Mouse (Mus musculus): Measurements from ENCODE around the gene Islr. TPM values are rescaled to one million over a fixed set of nuclear protein-coding genes. Genes with fewer than 3 reads are reported as not detected.
A peak's percentile ranks its signal among the peaks of the same experiment; 100 is the strongest.

Islr gene
- polyA plus RNA-seq, 1 experiment from 2014 or later: 128 TPM

GRCm38 (mm10) chr9:58210304-58210627 is 6.2 kb upstream of the Islr start:
- ATAC-seq (ENCODE audit: insufficient read depth, low FRiP score): no peak
- no peaks in the 10 kb centered on the region for H3K9me3 ChIP-seq (replicated peaks; ENCODE audit: control insufficient read depth, low read length)
- 72% methylated on average over 2 of the region's 2 CpGs for WGBS
- no peaks in the 10 kb centered on the region for H3K27me3 ChIP-seq (ENCODE audit: control insufficient read depth, insufficient read depth, low read length)
- no peak overlapping the region for H3K9ac ChIP-seq (ENCODE audit: low read length)
- H3K27ac ChIP-seq (ENCODE audit: low read length): no peak overlapping the region
- peaks cover 12% of the 10 kb centered on the region for H3K4me1 ChIP-seq (ENCODE audit: control insufficient read depth, insufficient read depth, low read length)
- no peak overlapping the region for H3K4me3 ChIP-seq (replicated peaks; ENCODE audit: low read length)
- H3K36me3 ChIP-seq (ENCODE audit: control insufficient read depth, insufficient read depth, low read length): no peaks in the 10 kb centered on the region
- no peak overlapping the region for H3K4me2 ChIP-seq (ENCODE audit: low read depth, low read length)

- Histone ChIP-seq H3K4me3 (replicated peaks; ENCODE audit: low read length) (no peak overlapping the region), H3K9ac (ENCODE audit: low read length) (no peak overlapping the region), H3K4me1 (ENCODE audit: control insufficient read depth, insufficient read depth, low read length) (peaks cover 10% of the 10 kb centered on the region), H3K27me3 (ENCODE audit: control insufficient read depth, insufficient read depth, low read length) (no peaks in the 10 kb centered on the region), H3K4me2 (ENCODE audit: low read depth, low read length) (no peak overlapping the region), H3K36me3 (ENCODE audit: control insufficient read depth, insufficient read depth, low read length) (no peaks in the 10 kb centered on the region), H3K27ac (ENCODE audit: low read length) (no peak overlapping the region), H3K9me3 (replicated peaks; ENCODE audit: control insufficient read depth, low read length) (no peaks in the 10 kb centered on the region)
- ATAC-seq (ENCODE audit: insufficient read depth, low FRiP score): no peak
- WGBS: 59% methylated on average over 8 of the region's 8 CpGs
Measured at GRCm38 (mm10) chr9:58209462-58210303, 5.6 kb upstream of the Islr start.

GRCm38 (mm10) chr9:58206013-58206412 is 1.9 kb upstream of the Islr start:
- no peaks in the 10 kb centered on the region for H3K9me3 ChIP-seq (replicated peaks; ENCODE audit: control insufficient read depth, low read length)
- H3K27me3 ChIP-seq (ENCODE audit: control insufficient read depth, insufficient read depth, low read length): peaks cover 29% of the 10 kb centered on the region
- 91% methylated on average over 7 of the region's 7 CpGs for WGBS
- H3K9ac ChIP-seq (ENCODE audit: low read length): no peak overlapping the region
- H3K27ac ChIP-seq (ENCODE audit: low read length): no peak overlapping the region
- no peaks in the 10 kb centered on the region for H3K36me3 ChIP-seq (ENCODE audit: control insufficient read depth, insufficient read depth, low read length)
- H3K4me1 ChIP-seq (ENCODE audit: control insufficient read depth, insufficient read depth, low read length): peaks cover 6% of the 10 kb centered on the region; the same call in 1 of the 2 replicates
- H3K4me2 ChIP-seq (ENCODE audit: low read depth, low read length): no peak overlapping the region
- no peak for ATAC-seq (ENCODE audit: insufficient read depth, low FRiP score)
- no peak overlapping the region for H3K4me3 ChIP-seq (replicated peaks; ENCODE audit: low read length)

GRCm38 (mm10) chr9:58204448-58205000 is 418 bp upstream of the Islr start:
- Histone ChIP-seq H3K36me3 (ENCODE audit: control insufficient read depth, insufficient read depth, low read length) (no peaks in the 10 kb centered on the region), H3K4me1 (ENCODE audit: control insufficient read depth, insufficient read depth, low read length) (peaks cover 6% of the 10 kb centered on the region; the same call in 1 of the 2 replicates), H3K27me3 (ENCODE audit: control insufficient read depth, insufficient read depth, low read length) (peaks cover 44% of the 10 kb centered on the region), H3K9ac (ENCODE audit: low read length) (peak overlapping the region; percentile 38), H3K9me3 (replicated peaks; ENCODE audit: control insufficient read depth, low read length) (no peaks in the 10 kb centered on the region), H3K27ac (ENCODE audit: low read length) (no peak overlapping the region), H3K4me2 (ENCODE audit: low read depth, low read length) (peak overlapping the region; percentile 66), H3K4me3 (replicated peaks; ENCODE audit: low read length) (peak overlapping the region; percentile 44)
- 3% methylated on average over 18 of the region's 18 CpGs for WGBS
- ATAC-seq (ENCODE audit: insufficient read depth, low FRiP score): peak; percentile 79

GRCm38 (mm10) chr9:58202676-58203453 is 1.2 kb downstream of the Islr start:
- Histone ChIP-seq H3K36me3 (ENCODE audit: control insufficient read depth, insufficient read depth, low read length) (no peaks in the 10 kb centered on the region), H3K27ac (ENCODE audit: low read length) (no peak overlapping the region), H3K9ac (ENCODE audit: low read length) (no peak overlapping the region), H3K4me3 (replicated peaks; ENCODE audit: low read length) (no peak overlapping the region; the same call in 1 of the 2 replicates), H3K27me3 (ENCODE audit: control insufficient read depth, insufficient read depth, low read length) (peaks cover 61% of the 10 kb centered on the region), H3K4me1 (ENCODE audit: control insufficient read depth, insufficient read depth, low read length) (peaks cover 18% of the 10 kb centered on the region), H3K9me3 (replicated peaks; ENCODE audit: control insufficient read depth, low read length) (no peaks in the 10 kb centered on the region), H3K4me2 (ENCODE audit: low read depth, low read length) (no peak overlapping the region)
- WGBS: 12% methylated on average over 14 of the region's 14 CpGs
- no peak for ATAC-seq (ENCODE audit: insufficient read depth, low FRiP score)

GRCm38 (mm10) chr9:58201861-58202549 is 2.1 kb downstream of the Islr start:
- 2% methylated on average over 37 of the region's 37 CpGs for WGBS
- H3K4me2 ChIP-seq (ENCODE audit: low read depth, low read length): no peak overlapping the region
- ATAC-seq (ENCODE audit: insufficient read depth, low FRiP score): no peak

GRCm38 (mm10) chr9:58201091-58201842 is 2.8 kb downstream of the Islr start:
- Histone ChIP-seq H3K4me2 (ENCODE audit: low read depth, low read length) (no peak overlapping the region), H3K4me3 (replicated peaks; ENCODE audit: low read length) (peak overlapping the region; percentile 1; the same call in 1 of the 2 replicates), H3K9ac (ENCODE audit: low read length) (no peak overlapping the region), H3K27me3 (ENCODE audit: control insufficient read depth, insufficient read depth, low read length) (peaks cover 77% of the 10 kb centered on the region), H3K4me1 (ENCODE audit: control insufficient read depth, insufficient read depth, low read length) (peaks cover 32% of the 10 kb centered on the region), H3K27ac (ENCODE audit: low read length) (no peak overlapping the region), H3K36me3 (ENCODE audit: control insufficient read depth, insufficient read depth, low read length) (no peaks in the 10 kb centered on the region), H3K9me3 (replicated peaks; ENCODE audit: control insufficient read depth, low read length) (no peaks in the 10 kb centered on the region)
- 1% methylated on average over 24 of the region's 24 CpGs for WGBS
- no peak for ATAC-seq (ENCODE audit: insufficient read depth, low FRiP score)

More at GRCm38 (mm10) chr9:58201861-58202549, 2.1 kb downstream of the Islr start:
- no peak overlapping the region for H3K9ac ChIP-seq (ENCODE audit: low read length)
- peaks cover 25% of the 10 kb centered on the region for H3K4me1 ChIP-seq (ENCODE audit: control insufficient read depth, insufficient read depth, low read length)
- peaks cover 69% of the 10 kb centered on the region for H3K27me3 ChIP-seq (ENCODE audit: control insufficient read depth, insufficient read depth, low read length)
- H3K4me3 ChIP-seq (replicated peaks; ENCODE audit: low read length): no peak overlapping the region; the same call in 1 of the 2 replicates
- no peaks in the 10 kb centered on the region for H3K9me3 ChIP-seq (replicated peaks; ENCODE audit: control insufficient read depth, low read length)
- H3K36me3 ChIP-seq (ENCODE audit: control insufficient read depth, insufficient read depth, low read length): no peaks in the 10 kb centered on the region
- no peak overlapping the region for H3K27ac ChIP-seq (ENCODE audit: low read length)

GRCm38 (mm10) chr9:58200270-58201090 is 3.6 kb downstream of the Islr start:
- Histone ChIP-seq H3K27ac (ENCODE audit: low read length) (no peak overlapping the region), H3K9ac (ENCODE audit: low read length) (no peak overlapping the region), H3K4me2 (ENCODE audit: low read depth, low read length) (no peak overlapping the region), H3K4me3 (replicated peaks; ENCODE audit: low read length) (no peak overlapping the region), H3K36me3 (ENCODE audit: control insufficient read depth, insufficient read depth, low read length) (no peaks in the 10 kb centered on the region), H3K27me3 (ENCODE audit: control insufficient read depth, insufficient read depth, low read length) (peaks cover 84% of the 10 kb centered on the region), H3K4me1 (ENCODE audit: control insufficient read depth, insufficient read depth, low read length) (peaks cover 34% of the 10 kb centered on the region), H3K9me3 (replicated peaks; ENCODE audit: control insufficient read depth, low read length) (no peaks in the 10 kb centered on the region)
- no peak for ATAC-seq (ENCODE audit: insufficient read depth, low FRiP score)
- 10% methylated on average over 11 of the region's 11 CpGs for WGBS
